Mouse (Mus musculus): ENCODE results near the gene Rnf135. TPM values are rescaled to one million over a fixed set of nuclear protein-coding genes. Genes with fewer than 3 reads are reported as not detected.

Gene Rnf135
- total RNA-seq (2023; ENCODE audit: inconsistent age) = 6.2 to 10.6 TPM (median 9.7 TPM) in 4 replicates

GRCm38 (mm10) chr11:80183705-80184255, at the start of gene Rnf135:
Gene Rnf135, plus strand, starts transcription at chr11:80183851.

GRCm38 (mm10) chr11:80141825-80142521, 41.7 kb upstream of the Rnf135 start, which contains the start of gene Tefm:
Gene Tefm, minus strand, starts transcription at chr11:80142175.

GRCm38 (mm10) chr11:80153857-80154495, 29.7 kb upstream of the Rnf135 start, which contains the start of gene Adap2:
Gene Adap2, plus strand, starts transcription at chr11:80154105.

GRCm38 (mm10) chr11:80208860-80209800, 25.5 kb downstream of the Rnf135 start, which contains the start of gene Rhot1:
Gene Rhot1, plus strand, starts transcription at chr11:80209019.

Other genes with a start within 250 kb of the Rnf135 start
- 34.6 to 47.8 TPM (median 38.3 TPM) in 4 replicates for gene Utp6, start 221.5 kb upstream of the Rnf135 start, total RNA-seq (2023; ENCODE audit: inconsistent age)
- gene Suz12, start 190.7 kb upstream of the Rnf135 start, total RNA-seq (2023; ENCODE audit: inconsistent age) = 83.5 to 91.1 TPM (median 86.7 TPM) in 4 replicates
- 232 to 253 TPM (median 241 TPM) in 4 replicates for gene Crlf3, start 102.9 kb upstream of the Rnf135 start, total RNA-seq (2023; ENCODE audit: inconsistent age)
- gene Atad5, start 94.5 kb upstream of the Rnf135 start, total RNA-seq (2023; ENCODE audit: inconsistent age) = 5.1 to 6.3 TPM (median 6.2 TPM) in 4 replicates
- 3.1 to 7.5 TPM (median 4.5 TPM) in 4 replicates for gene Tefm, start 41.7 kb upstream of the Rnf135 start, total RNA-seq (2023; ENCODE audit: inconsistent age)
- 0.61 to 0.96 TPM (median 0.89 TPM) in 4 replicates for gene Adap2, start 29.7 kb upstream of the Rnf135 start, total RNA-seq (2023; ENCODE audit: inconsistent age)
- gene Rhot1, start 25.2 kb downstream of the Rnf135 start, total RNA-seq (2023; ENCODE audit: inconsistent age) = 45.2 to 48.8 TPM (median 46.7 TPM) in 4 replicates
- 0.27 to 1.8 TPM (median 0.46 TPM) in 4 replicates for gene Rhbdl3, start 117.1 kb downstream of the Rnf135 start, total RNA-seq (2023; ENCODE audit: inconsistent age)
- 13.1 to 20.3 TPM (median 15.5 TPM) in 4 replicates for gene 5730455P16Rik, start 194.2 kb downstream of the Rnf135 start, total RNA-seq (2023; ENCODE audit: inconsistent age)
- gene Zfp207, start 199.4 kb downstream of the Rnf135 start, total RNA-seq (2023; ENCODE audit: inconsistent age) = 188 to 205 TPM (median 198 TPM) in 4 replicates
- gene Psmd11, start 244.8 kb downstream of the Rnf135 start, total RNA-seq (2023; ENCODE audit: inconsistent age) = 107 to 128 TPM (median 118 TPM) in 4 replicates